Mouse (Mus musculus): Measurements from ENCODE around the gene Gm13694. TPM values are rescaled to one million over a fixed set of nuclear protein-coding genes. Genes with fewer than 3 reads are reported as not detected.
"Not testable (repeated sequence)": the region's sequence is repeated elsewhere in the genome, so short reads cannot be mapped to it uniquely, and the experiment has no call there.

Gene Gm13694
- total RNA-seq (2021): 1 to 10 TPM; 1.6 to 1.7 TPM
- long read RNA-seq: 0 reads

DNA sequence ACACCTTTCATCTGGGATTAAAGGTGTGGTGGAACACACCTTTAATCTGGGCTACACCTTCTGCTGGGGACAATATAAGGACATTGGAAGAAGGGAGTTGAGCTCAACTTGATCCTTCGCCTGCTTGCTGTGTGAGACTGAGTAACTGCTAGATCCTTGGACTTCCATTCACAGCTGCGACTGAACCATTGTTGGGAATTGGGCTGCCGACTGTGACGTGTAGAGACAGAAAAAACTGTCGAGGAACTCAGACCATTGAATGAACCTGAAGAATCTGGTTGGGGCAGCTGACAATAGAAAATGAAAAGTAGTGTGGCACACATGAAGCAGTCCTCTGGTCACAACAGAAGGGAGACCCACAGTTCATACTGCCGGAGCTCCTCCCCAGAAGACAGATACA lies at the start of gene Gm13694:
Gm13694 (plus strand) TSS at position 301 of the 400 bp plus-strand sequence.
- not testable (repeated sequence) for DNase-seq (ENCODE audit: low spot score in 2 of 2)

DNA sequence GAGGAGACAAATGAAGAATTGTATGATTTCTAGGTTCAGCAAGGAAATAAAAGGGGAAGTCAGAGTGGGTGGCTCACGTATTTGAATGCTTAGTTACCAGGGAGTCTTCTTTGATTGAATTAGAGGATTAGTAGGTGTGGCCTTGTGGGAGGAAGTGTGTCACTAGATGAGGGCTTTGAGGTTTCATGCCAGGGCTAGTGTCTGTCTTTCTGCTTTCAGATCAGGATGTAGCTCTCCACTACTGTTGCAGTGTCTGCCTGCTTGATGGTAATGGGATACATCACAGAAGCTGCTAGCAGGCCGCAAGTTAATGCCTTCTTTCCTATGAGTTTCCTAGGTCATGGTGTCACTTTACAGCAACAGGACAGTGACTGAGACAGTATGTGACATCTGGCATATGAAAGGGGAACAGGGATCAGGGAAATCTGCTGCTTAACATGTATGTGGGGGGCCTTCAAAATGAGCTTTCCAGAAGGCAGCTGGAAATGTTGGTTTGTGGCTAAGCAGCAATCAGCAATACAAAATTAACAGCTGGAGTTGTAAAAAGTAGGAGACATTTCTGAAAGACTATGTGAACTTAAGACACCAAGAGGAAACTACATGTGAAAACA lies 49.1 kb upstream of the Gm13694 start:
- no peak for DNase-seq (ENCODE audit: low spot score in 2 of 2)

DNA sequence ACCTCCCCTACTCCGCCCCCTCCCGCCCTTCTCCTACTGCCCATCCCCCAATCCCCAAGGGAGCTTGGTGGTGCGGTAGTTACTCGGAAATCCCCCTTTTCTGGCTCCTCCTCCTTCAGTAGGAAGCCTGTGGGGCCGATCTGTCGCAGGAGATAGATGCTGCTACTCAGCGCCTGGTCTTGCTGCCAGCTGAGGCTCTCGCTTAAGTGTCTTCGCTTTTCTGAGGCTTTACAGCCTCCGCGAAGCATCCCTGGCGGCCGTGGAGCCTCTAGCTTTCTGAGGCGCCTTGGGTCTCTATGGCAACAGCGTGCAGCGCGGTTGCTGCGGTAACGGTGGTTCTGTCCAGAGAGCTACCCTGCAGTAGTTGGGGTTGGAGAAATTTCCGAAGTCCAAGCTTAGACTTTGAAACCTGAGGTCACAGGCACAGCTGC lies 37.8 kb upstream of the Gm13694 start, which contains the start of gene Zswim2:
Zswim2 (minus strand) TSS at position 298 of the 431 bp plus-strand sequence.
- DNase-seq (ENCODE audit: low spot score in 2 of 2): peak; percentile 89 to 94

DNA sequence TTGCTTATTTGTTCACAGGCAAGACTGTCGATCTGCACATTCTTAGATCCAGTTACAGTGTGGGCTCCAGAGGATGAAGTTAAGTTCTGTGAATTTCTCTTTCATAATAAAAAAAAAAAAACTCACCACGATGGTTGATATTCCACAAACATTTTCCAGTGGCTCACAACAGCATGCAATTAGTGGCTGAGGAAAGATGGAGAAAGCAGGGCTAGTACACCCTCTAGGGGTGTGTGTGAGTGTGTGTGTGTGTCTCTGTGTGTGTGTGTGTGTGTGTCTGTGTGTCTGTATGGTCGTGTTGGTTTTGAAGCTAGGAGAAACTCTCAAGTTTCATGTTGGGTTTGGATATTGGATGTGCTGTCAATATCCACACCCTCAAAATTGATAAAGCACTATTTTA lies 37.4 kb upstream of the Gm13694 start:
- no peak for DNase-seq (ENCODE audit: low spot score in 2 of 2)

DNA sequence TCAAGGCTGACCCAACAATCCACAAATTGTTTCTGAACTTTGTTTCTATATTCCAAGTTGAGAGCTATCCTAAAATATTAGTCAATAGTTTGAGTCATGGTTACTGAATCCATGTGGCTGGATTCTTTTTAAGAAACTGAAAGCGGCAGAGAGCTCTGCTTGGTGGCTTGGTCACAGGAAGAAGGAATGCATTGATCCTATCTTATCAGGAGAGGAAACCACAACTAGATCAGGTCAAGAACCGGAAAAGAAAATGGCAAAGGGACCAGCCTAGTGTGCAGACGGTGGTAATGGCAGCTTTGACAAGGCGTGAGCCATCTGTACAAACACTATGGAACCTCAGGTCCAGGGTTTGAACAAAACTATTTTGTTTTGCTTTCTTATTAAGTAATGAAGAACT lies 36.9 kb upstream of the Gm13694 start:
- no peak for DNase-seq (ENCODE audit: low spot score in 2 of 2)

DNA sequence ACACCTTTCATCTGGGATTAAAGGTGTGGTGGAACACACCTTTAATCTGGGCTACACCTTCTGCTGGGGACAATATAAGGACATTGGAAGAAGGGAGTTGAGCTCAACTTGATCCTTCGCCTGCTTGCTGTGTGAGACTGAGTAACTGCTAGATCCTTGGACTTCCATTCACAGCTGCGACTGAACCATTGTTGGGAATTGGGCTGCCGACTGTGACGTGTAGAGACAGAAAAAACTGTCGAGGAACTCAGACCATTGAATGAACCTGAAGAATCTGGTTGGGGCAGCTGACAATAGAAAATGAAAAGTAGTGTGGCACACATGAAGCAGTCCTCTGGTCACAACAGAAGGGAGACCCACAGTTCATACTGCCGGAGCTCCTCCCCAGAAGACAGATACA lies 23.3 kb upstream of the Gm13694 start, which contains the start of gene Gm13698:
Gm13698 (plus strand) TSS at position 301 of the 400 bp plus-strand sequence.
- not testable (repeated sequence) for DNase-seq (ENCODE audit: low spot score in 2 of 2)

DNA sequence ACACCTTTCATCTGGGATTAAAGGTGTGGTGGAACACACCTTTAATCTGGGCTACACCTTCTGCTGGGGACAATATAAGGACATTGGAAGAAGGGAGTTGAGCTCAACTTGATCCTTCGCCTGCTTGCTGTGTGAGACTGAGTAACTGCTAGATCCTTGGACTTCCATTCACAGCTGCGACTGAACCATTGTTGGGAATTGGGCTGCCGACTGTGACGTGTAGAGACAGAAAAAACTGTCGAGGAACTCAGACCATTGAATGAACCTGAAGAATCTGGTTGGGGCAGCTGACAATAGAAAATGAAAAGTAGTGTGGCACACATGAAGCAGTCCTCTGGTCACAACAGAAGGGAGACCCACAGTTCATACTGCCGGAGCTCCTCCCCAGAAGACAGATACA lies 17.5 kb upstream of the Gm13694 start, which contains the start of gene Gm13693:
Gm13693 (plus strand) TSS at position 301 of the 400 bp plus-strand sequence.
- DNase-seq (ENCODE audit: low spot score in 2 of 2): not testable (repeated sequence)

DNA sequence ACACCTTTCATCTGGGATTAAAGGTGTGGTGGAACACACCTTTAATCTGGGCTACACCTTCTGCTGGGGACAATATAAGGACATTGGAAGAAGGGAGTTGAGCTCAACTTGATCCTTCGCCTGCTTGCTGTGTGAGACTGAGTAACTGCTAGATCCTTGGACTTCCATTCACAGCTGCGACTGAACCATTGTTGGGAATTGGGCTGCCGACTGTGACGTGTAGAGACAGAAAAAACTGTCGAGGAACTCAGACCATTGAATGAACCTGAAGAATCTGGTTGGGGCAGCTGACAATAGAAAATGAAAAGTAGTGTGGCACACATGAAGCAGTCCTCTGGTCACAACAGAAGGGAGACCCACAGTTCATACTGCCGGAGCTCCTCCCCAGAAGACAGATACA lies 11.7 kb upstream of the Gm13694 start, which contains the start of gene Gm13695:
Gm13695 (plus strand) TSS at position 301 of the 400 bp plus-strand sequence.
- not testable (repeated sequence) for DNase-seq (ENCODE audit: low spot score in 2 of 2)

DNA sequence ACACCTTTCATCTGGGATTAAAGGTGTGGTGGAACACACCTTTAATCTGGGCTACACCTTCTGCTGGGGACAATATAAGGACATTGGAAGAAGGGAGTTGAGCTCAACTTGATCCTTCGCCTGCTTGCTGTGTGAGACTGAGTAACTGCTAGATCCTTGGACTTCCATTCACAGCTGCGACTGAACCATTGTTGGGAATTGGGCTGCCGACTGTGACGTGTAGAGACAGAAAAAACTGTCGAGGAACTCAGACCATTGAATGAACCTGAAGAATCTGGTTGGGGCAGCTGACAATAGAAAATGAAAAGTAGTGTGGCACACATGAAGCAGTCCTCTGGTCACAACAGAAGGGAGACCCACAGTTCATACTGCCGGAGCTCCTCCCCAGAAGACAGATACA lies 5.9 kb upstream of the Gm13694 start, which contains the start of gene Gm13696:
Gm13696 (plus strand) TSS at position 301 of the 400 bp plus-strand sequence.
- not testable (repeated sequence) for DNase-seq (ENCODE audit: low spot score in 2 of 2)

DNA sequence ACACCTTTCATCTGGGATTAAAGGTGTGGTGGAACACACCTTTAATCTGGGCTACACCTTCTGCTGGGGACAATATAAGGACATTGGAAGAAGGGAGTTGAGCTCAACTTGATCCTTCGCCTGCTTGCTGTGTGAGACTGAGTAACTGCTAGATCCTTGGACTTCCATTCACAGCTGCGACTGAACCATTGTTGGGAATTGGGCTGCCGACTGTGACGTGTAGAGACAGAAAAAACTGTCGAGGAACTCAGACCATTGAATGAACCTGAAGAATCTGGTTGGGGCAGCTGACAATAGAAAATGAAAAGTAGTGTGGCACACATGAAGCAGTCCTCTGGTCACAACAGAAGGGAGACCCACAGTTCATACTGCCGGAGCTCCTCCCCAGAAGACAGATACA lies 5.7 kb downstream of the Gm13694 start, which contains the start of gene Gm13697:
Gm13697 (plus strand) TSS at position 301 of the 400 bp plus-strand sequence.
- not testable (repeated sequence) for DNase-seq (ENCODE audit: low spot score in 2 of 2)

DNA sequence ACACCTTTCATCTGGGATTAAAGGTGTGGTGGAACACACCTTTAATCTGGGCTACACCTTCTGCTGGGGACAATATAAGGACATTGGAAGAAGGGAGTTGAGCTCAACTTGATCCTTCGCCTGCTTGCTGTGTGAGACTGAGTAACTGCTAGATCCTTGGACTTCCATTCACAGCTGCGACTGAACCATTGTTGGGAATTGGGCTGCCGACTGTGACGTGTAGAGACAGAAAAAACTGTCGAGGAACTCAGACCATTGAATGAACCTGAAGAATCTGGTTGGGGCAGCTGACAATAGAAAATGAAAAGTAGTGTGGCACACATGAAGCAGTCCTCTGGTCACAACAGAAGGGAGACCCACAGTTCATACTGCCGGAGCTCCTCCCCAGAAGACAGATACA lies 11.5 kb downstream of the Gm13694 start, which contains the start of gene Gm13691:
Gm13691 (plus strand) TSS at position 301 of the 400 bp plus-strand sequence.
- not testable (repeated sequence) for DNase-seq (ENCODE audit: low spot score in 2 of 2)

DNA sequence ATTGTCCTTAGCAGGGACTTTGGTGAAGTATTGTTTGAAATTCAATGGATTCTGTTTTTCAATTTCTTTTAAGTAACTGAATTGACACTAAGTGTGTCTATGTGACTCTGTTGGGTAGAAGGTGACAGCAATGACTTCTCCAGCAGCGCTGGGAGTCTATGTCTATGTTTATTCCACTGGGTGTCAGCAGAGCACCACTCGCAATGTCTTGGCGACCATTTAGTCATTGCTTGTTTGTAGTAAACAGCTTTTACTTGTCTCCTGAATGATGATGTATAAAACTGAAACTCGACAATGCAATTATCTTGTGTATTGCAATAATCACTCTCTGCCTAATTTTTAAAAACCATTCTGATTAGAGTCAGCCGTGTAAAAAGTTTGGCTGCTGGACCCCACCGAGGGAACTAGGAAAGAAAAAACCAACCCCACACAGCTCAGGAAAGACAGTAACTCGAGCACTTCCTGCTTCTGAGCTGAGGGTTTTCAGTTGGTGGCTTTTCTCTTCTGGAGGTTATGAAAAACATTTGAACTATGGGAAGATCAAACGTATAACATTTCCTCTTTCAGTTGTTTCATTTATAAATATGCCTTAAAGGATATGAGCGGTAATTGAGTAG lies 15.0 kb downstream of the Gm13694 start:
- DNase-seq (ENCODE audit: low spot score in 2 of 2): peak in 1 of 2 experiments; percentile 8

DNA sequence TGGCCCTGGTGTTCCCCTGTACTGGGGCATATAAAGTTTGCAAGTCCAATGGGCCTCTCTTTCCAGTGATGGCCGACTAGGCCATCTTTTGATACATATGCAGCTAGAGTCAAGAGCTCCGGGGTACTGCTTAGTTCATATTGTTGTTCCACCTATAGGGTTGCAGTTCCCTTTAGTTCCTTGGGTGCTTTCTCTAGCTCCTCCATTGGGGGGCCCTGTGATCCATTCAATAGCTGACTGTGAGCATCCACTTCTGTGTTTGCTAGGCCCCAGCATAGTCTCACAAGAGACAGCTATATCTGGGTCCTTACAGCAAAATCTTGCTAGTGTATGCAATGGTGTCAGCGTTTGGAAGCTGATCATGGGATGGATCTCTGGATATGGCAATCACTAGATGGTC lies 15.8 kb downstream of the Gm13694 start:
- not testable (repeated sequence) for DNase-seq (ENCODE audit: low spot score in 2 of 2)

DNA sequence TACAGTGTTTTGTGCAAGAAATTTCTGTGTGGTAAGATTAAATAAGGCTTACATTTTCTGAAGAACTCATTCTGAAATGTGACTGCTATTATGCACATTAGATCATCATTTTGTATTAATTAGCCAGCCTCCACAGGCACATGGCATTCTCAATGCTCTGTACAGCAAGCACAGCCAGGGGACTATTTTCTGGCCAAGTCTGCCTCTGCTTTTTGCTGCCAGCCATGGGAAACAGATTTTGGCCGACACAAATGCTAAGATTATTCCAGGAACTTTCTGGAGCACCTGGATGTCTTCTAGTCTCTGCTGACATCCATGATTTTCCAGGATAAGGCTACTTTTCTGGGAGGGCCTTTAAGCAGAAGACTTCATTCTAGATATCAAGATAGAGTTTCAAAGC lies 30.2 kb downstream of the Gm13694 start:
- peak; percentile 56 to 83 for DNase-seq (ENCODE audit: low spot score in 2 of 2)

DNA sequence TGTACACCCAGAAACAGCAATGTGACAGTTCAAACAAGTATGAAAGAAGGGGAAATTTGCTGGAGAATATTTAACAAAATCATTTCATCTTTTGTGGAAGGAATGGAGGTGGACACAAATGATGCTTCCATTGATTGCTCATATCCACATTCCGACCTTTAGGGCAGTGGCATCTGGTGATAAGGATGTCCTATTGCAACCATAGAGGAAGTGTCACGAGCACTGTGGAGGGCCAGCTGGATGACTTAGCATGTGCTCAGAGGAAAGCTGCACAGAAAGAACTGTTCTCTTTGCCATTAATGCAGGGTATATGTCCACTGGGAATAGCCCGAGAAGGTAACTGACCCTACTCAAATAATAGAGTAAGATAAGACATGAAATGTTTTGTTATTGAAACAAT lies 31.1 kb downstream of the Gm13694 start:
- no peak for DNase-seq (ENCODE audit: low spot score in 2 of 2)

DNA sequence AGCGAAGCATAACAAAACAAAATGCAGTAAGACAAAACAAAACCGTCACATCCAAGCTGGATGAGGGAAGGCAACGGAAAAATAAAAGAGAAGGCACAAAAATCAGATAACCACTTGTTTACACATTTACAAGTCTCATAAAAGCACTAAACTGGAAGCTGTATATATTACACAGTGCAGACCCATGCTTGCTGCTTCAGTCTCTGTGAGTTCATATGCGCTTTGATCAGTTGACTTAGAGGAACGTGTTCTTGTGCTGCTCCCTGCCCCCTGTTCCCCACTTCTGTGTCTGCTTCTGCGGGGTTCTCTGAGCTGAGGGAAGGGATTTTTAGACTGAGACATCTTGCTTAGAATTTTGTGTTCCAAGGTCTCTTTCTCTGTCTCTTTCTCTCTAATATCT lies 35.8 kb downstream of the Gm13694 start:
- no peak for DNase-seq (ENCODE audit: low spot score in 2 of 2)

DNA sequence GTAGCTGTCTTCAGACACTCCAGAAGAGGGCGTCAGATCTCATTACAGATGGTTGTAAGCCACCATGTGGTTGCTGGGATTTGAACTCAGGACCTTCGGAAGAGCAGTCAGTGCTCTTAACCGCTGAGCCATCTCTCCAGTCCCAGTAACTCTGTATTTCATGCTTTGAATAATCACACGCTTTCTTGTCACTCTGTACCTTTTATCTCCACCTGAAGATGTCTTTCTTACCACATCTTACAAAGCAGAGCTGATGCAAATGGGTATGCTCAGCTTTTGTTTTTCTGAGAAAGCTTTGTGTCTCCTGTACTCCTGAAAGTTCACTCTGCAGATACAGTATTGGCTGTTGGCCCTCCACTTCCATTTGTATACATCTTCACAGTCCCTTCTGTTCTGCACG lies 37.6 kb downstream of the Gm13694 start:
- not testable (repeated sequence) for DNase-seq (ENCODE audit: low spot score in 2 of 2)

DNA sequence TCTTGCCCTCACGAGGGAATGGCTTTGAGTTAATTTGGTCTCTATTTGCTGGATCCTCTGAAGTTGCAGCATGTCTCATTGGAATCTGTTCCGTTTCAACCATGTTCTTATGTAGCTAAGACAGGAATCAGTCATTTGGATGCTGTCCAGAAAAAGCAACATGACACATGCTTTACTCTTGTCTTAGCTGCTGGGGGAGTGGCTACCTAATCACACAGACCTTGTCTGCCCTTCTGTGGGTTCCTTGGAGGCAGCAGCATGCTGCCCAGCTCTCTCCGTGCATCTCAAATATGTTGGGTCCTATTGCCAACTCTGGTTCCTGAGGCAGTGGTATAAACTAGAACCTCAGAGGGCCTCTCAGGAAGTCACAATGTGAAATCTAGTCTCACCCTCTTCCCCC lies 39.6 kb downstream of the Gm13694 start:
- no peak for DNase-seq (ENCODE audit: low spot score in 2 of 2)

DNA sequence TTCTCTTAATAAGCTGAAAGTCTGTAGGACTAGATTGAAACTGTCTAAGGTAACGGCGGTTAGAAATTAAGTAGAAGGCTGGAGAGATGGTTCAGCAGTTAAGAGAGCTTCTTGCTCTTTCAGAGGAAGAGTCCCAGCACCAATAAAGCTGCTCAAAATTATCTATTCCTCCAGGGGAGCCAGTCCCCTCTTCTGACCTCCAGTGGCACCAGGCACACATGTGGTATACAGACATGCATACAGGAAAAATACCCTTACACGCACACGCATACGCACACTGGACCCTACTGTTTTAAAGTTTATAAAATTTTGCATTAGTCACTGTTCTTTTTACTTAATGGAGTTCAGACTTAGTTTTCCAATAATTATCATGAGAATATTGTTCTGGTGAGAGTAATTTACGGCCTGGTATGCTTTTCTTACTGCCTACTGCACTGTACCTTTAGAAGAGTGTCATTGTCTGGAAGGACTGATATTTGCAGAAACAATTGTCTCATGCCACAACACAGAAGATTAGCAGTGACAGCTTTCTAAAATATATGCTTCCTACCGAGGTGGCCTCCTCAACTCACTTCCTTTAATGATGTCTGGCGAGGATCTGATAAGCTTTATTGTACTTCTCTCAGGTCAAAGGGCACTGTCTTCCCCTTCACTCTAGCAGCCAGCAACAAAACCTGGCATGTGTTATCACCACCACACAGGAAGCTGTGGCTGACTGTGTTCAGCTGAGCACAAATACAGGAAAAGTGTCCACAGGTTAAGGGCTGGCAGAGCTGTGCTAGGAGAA lies 41.0 kb downstream of the Gm13694 start:
- DNase-seq (ENCODE audit: low spot score in 2 of 2): no peak

DNA sequence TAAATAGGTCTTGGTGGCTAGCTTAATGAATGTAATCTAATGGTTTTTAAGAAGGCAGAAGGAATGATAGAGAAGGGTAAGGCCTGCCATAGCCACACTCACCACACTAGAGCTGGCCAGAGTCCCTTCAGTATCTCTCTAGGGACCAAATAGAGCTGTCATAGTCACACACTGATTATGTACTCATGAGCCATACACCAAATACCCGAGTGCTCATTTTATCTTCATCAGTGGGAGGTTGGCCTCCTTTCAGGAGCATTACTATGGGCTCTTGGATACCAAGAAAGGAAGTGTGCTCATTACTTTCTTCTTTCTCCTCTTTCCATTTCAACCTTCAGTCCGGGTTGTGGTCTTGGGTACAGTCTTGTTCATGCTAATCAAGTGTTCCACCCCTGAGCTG lies 43.2 kb downstream of the Gm13694 start:
- DNase-seq (ENCODE audit: low spot score in 2 of 2): no peak

DNA sequence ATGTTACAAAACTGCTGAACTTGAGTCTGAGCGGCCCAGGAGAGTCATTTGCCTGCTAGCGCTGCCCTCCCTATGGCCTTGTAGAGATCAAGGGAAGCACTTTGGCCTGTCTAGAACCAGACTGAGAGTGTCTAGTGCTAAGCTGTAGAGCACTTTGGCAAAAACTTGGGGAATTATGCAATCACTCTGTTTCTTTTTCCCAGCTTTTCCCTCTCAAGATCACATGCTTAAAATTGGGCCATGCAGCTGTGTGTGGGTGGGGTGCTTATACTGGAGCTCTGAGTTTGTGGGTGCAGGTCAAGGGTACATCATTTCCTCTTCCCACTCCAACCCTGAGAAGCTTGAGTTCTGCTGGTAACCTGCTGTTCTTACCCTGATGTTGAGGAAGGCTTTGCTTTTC lies 44.2 kb downstream of the Gm13694 start:
- peak in 1 of 2 experiments; percentile 4 for DNase-seq (ENCODE audit: low spot score in 2 of 2)
